Mouse (Mus musculus) erythroid progenitor cell, adult 5-6 weeks (primary cell): ENCODE measurements around the gene Il10rb. TPM values are rescaled to one million over a fixed set of nuclear protein-coding genes. Genes with fewer than 3 reads are reported as not detected.

Experiments used
- ATAC-seq: replicated peaks from 2 replicates; pipeline ENCODE4 v1.8.0; 2016; ENCODE audit warnings: moderate number of reproducible peaks, mild to moderate bottlenecking, moderate TSS enrichment, inconsistent platforms; ENCODE audit not compliant: poor library complexity, low FRiP score, severe bottlenecking
- total RNA-seq, 2 experiments: library from RNA; stranded (forward) in 1 of 2; stranded (reverse) in 1 of 2; fragments of 150-400 nt in 1 of 2; fragments of 186-747, 209-891 nt in 1 of 2; gene quantifications; 2 replicates each; pipeline versions ENCODE4 v1.2.3 to v1.2.4; 2015 to 2017; ENCODE audit warnings: low replicate concordance in 2 of 2

Gene Il10rb
- total RNA-seq, 2 experiments from 2014 or later: 21.8 to 33.1 TPM

DNA sequence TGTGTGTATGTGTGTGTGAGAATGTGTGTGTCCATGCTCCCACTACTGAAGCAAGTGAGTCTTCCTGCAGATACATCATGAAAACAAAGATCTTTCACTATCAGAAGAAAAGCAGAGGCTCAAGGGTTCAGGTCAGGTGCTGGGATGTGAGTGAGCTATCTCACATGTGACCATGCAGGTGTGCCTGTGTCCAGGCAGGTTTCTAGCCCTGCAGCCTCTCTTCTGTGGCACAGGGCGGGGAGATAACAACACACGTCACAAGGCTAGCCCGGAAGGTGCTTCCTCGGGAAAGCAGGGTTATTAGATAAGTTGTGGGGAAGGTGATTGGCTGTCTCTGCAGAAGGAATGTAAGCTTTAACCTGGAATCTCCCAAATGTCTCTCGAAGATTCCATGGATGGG is 25.8 kb upstream of the Il10rb start:
- peak; percentile 73 for ATAC-seq

- ATAC-seq: no peak
Observed at GRCm38 (mm10) chr16:91381606-91382005, 24.4 kb upstream of the Il10rb start.

GRCm38 (mm10) chr16:91382261-91382790 is 23.6 kb upstream of the Il10rb start:
- no peak for ATAC-seq

GRCm38 (mm10) chr16:91384221-91384620 is 21.7 kb upstream of the Il10rb start:
- ATAC-seq: no peak

DNA sequence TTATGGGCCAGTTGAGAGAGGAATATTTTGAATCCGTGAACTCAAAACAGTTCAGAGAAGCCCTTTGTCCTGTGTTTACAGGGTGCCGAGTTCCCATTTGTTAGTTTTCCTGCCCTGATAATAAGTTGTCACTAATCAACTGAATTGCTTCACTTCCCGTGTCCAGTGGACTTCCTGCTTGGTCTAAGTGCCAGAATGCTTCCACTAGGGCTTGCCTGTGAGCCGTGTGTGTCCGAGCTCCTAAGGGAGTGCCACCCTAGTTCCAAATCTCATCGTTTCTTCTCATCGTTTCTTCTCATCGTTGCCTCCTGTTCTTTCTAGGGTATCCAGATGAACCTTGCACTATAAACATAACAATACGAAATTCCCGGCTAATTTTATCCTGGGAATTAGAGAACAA is 20.3 kb upstream of the Il10rb start:
- no peak for ATAC-seq

DNA sequence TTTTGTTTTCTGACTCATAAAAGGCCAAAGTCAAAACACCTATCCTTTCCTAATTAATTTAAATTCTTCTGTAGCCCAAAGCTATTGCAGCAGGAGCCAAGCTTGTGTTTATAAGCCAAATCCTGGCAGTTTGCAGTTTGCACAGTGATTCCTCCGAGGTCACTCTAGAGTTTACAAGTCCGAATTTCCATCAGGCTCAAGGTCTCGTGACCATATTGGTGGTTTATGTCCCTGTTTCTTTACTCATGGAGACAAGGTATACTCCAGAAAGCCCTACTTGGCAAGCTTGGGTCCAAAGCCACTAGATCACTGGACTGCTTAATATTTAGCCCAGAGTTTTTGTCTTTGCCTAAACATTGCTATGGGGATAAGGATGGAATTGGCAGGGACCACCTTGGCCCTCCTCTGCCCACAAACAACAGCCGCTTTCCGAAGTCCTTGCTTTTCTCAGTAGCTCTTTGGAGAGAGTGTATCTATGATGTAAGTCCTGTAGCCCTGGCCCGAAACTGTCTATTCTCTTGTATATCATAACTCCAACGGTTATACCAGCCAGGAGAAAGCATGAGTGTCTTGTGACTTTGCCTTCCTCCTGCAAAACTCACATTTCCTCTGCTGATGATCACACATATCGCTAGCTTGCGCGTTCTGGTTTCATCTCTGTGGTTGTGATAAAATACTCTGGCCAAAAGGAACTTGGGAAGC is 19.4 kb upstream of the Il10rb start:
- ATAC-seq: no peak

- ATAC-seq: no peak
Observed at GRCm38 (mm10) chr16:91387121-91387486, 18.9 kb upstream of the Il10rb start.

GRCm38 (mm10) chr16:91390100-91390499 is 15.9 kb upstream of the Il10rb start:
- peak; percentile 51; the same call in 1 of the 2 replicates for ATAC-seq

- ATAC-seq: no peak
Observed at GRCm38 (mm10) chr16:91391421-91391820, 14.5 kb upstream of the Il10rb start, which contains the start of gene Gm21970. Gene Gm21970, plus strand, starts transcription at chr16:91391721.

- no peak for ATAC-seq
Observed at GRCm38 (mm10) chr16:91394826-91395410, 11.0 kb upstream of the Il10rb start.

DNA sequence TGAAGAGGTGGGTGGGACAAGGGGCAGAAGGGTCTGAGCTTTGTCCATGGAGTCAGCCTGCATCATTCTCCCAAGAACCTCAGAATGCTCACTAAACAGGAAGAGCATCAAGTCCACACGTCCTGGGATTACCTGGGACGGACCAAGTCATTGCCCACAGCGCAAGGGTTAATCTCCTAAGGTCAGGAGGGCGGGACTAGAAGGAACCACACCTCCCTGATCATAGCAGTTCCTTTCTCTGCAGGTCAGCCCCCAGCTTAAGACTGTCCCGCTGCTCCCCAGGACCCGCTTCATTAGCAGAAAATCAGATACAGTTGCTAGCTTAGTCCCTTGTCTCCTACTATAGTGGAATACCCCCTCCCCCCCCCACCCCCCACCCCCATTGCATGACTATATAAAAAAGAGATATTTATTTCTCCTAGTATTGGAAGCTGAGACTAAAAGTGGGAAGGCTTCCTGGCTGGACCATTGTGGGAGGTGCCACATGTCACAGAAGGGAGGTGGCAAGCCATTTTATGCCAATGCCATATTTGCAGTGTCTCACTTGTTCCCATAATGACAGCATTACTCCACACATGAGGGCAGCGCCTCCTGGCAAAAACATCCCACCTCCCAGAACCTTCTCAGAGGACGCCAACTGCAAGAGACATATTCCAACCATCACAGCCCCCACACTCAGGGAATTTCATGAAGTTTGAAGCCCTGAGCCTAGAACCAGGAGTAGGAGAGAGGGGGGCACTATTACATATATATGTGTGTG is 10.2 kb upstream of the Il10rb start:
- ATAC-seq: peak; percentile 69

GRCm38 (mm10) chr16:91396844-91397537 is 9.0 kb upstream of the Il10rb start:
- ATAC-seq: peak; percentile 65

GRCm38 (mm10) chr16:91398030-91398429 is 7.9 kb upstream of the Il10rb start:
- no peak for ATAC-seq

- ATAC-seq: no peak
Observed at GRCm38 (mm10) chr16:91398944-91399343, 7.0 kb upstream of the Il10rb start.

GRCm38 (mm10) chr16:91401569-91402165 is 4.3 kb upstream of the Il10rb start:
- ATAC-seq: no peak

DNA sequence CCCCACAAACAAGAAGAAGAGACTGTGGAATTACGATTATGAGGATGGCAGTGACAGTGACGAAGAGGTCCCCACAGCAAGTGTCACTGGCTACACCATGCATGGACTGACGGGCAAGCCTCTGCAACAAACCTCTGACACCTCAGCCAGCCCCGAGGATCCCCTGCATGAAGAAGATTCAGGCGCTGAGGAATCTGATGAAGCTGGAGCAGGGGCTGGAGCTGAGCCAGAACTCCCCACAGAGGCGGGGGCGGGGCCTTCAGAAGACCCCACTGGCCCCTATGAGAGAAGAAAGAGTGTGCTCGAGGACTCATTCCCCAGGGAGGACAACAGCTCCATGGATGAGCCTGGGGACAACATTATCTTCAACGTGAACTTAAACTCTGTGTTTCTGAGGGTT is 2.2 kb upstream of the Il10rb start:
- ATAC-seq: no peak

GRCm38 (mm10) chr16:91404187-91404586 is 1.8 kb upstream of the Il10rb start:
- ATAC-seq: no peak

DNA sequence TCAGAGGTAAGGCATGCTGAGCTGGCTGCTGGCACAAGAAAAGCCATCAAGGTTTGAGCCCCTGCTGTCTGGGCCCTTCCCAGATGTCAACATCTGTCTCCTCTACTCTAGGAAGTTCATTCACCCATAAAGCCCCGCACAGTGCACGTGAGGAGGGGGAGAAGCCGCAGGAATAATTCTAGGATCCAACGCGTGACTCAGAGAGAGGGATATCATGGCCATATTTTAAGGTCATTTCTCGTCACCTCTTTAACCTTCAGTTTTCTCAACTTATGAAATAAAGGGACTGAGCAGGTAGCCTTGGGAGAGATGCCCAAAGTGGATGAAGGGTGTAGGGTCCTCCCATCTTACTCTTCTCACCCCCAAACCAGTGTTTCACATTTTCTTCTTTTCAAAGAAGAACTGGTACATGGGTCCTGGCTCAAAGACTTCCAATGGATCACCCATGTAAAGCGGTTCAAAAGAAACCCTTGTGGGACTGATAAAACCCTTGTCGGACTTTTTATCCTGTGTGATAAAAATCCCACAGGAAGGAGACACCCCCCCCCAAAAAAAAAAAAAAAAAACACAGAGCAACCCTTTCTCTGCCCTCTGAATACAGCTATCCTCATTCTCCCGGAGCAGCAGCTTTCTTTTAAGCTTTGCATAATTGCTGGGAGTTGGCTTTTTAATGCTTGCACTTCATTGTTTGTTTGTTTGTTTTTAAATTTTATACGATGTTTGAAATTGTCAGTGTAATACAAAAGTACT is 961 bp upstream of the Il10rb start:
- no peak for ATAC-seq
